Mouse (Mus musculus) T-helper 17 cell (primary cell): ENCODE data around the gene Gm26727.
"Not testable (repeated sequence)": the region's sequence is repeated elsewhere in the genome, so short reads cannot be mapped to it uniquely, and the experiment has no call there.

Experiments
- in situ Hi-C, 2 experiments: fragments of 300-600 bp; cut with MboI, MseI; formaldehyde crosslinking; loops; 1 replicate in 1 of 2; 2 replicates in 1 of 2; pipeline ENCODE4 v1.15.1; 2025; ENCODE audit warnings: high pct_unique_total_duplicates in 2 of 2

Gm26727 gene

DNA sequence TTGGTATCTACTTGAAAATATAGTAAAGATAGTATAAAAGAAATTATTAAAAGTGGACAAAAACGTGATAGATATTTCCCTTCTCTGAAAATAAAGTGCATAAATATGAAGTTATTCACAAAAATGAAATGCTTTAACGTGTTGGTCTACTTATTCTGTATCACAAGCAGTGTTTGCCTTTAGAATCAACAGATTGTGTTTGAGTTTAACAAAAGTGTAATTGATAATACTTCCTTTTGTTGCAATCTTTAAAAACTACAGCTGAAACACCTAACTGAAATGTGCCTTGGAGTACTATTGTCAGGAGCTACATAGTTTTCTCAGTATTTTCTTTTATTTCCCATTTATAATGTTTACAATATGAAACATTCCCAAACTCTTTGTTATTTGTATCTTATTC is at the start of gene Gm26727:
TSS of gene Gm26727 (minus strand) at position 101 of the 400 bp plus-strand sequence.
- in situ Hi-C loops: no loop called here

DNA sequence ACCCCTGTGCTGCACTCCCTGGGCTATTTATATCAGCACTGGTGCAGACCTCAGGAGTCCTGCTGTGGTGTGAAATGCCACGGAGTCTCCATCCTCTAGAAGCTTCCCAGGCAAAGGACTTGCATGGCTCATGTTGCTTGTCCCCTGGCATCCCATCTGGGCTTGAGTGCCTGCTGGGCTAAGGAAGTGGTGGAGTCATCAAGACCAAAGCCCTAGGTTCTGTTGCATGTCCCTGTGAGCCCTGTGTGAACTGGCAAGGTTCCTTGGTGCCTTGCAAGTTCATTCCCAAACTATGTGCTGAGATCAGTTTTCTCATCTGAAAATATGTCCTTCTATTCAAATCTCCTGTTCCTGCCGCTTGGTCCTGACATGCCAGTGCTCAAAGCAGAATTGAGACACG is 48.1 kb upstream of the Gm26727 start:
- in situ Hi-C loops: no loop called here

DNA sequence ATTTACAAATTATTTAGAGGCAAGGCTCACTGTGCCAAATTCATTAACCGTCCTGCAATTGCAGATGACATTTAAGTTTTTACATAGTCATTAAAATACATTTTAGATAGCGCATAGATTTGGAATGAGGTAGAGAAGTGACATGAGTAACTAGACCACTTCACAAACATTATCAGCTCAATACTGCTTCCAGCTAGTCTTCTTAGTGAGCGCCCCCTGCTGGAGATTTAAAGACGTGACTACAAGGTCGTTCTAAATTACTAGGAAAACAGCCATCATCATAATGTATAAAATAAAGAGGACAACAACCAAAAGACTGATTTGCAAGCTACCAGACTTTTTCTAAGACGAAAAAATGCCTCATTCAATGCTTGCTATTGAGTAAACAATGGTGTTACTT is 44.8 kb upstream of the Gm26727 start:
- in situ Hi-C loops: loop anchor here in 1 of 2 experiments (10.0 kb wide), 1 partner anchor 1573 kb away; no protein-coding TSS in a partner anchor

DNA sequence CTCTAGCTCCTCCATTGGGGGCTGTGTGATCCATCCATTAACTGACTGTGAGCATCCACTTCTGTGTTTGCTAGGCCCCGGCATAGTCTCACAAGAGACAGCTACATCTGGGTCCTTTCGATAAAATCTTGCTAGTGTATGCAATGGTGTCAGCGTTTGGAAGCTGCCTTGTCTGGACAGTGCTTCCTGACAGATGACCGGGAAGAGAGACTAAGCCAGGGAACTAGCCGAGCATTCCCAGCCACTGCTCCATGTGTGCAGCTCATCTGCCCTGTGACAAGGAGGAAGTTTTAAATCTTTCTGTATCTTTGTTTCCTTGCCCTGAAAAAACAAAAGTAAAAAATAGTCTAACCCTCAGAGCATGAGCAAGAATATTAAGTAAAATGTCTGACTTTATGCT is 37.0 kb upstream of the Gm26727 start:
- in situ Hi-C loops: loop anchor here in 1 of 2 experiments (10.0 kb wide), 1 partner anchor 1565 kb away; no protein-coding TSS in a partner anchor

DNA sequence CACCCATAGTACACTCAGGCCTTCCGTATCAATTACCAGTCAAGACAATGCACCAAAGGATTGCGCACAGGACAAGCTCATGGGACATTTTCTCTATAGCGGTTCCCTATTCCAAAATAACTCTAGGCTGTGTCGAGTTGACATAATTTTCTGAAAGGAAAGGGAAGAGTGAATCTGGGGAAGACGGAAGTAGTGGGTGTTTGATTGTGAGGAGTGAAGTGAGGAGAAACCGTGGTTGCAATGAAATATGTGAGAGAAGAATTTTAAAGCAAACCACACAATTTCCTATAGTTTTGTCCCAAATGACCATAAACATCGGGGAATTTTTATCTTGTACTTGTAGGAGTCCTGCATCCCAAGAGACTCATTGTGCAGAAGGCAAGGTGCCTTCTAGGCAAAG is 34.1 kb upstream of the Gm26727 start:
- in situ Hi-C loops: no loop called here

DNA sequence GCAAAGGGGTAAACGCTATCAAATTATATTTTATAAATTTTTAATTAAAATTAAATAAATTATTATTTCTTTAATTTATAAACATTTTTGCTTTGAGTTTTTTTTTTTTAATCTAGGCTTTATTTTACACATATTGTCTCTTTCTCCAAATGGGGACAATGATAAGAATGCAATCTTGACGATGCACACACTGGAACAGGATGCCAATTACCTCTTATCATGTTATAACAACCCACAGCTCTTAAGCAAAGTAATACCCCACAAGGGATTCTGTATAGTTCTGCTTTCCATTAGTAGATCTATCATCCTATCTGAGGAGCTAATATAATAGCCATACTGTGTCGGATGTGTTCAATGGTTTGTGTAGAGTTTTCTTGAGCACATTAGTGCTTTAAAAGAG is 27.9 kb upstream of the Gm26727 start:
- in situ Hi-C loops: no loop called here

DNA sequence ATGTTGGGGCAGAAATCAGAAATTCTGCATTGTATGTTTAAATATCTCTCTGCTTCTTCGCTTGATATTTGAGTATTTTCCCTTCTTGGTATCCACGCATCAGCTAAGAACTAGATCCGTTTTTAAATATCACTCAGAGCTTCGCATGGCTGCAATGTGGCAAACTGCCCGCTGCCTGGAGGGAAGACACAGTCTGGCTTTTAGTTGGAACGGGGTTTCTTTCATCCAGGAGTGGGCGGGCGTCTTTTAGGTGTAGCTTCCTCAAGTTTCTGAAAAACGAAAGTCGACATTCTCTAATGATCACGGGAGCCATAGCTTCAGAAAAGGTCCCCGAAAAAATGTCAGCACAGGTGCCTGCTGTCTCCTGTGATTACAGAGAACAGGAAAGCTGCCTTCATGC is 14.2 kb upstream of the Gm26727 start:
- in situ Hi-C loops: no loop called here

DNA sequence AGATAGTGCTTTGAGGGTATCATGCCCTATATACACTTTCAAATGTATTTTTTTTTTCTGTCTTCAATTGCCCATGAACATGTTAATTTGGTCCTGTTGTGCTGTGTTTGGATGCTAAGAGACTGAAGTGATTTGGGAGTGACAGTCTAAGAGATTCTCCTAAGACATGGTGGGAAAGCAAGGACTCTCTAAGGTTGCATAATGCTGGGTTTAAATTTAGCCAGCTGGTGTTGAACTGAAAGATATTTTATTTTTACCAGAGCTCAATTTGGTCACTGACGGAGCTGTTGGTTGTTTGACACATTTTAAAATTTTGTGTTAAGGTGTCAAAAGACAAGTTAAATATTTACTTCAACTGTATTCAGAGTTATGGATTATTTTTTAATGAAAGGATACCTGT is 13.8 kb upstream of the Gm26727 start:
- in situ Hi-C loops: no loop called here

DNA sequence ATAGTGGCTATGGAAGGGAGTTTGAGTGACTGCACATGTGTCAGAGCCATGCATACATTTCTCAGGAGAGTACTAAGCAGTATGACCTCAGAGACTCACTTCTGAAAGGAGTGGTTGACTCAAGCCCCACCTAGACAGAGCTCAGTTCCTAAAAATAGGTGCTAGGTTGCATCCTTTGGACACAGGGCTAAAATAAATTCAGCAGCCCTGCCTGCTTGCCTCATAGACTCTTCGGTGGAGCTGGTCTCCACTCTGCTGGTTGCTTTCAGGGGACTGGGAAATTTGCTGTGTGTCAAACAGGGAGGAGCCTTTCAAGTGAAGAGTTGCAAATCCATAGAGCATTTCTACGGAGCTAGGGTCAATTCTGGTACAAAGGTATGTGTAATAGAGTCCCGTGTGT is 12.8 kb upstream of the Gm26727 start, which contains the start of gene Xirp2:
TSS of gene Xirp2 (plus strand) at position 223 of the 400 bp plus-strand sequence.
- in situ Hi-C loops: no loop called here

DNA sequence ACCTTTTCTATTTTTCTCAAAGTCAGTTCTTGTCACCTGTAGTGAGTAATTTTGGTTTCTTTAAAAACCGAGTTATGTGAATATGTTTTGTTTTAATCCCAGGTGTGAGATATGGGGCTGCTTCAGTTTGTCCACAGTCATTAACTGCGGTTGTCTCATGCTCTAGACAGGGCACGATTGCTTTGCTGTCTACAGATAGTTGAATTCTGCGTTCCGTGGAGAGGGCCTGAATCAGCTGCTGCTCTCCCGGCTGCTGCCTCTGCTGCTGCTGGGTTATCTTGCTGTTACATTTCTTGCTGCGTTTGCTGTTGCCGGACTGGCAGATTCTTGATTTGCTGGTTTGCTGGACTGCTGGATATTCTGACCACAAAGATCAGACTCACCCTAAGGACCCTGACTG is 5.3 kb upstream of the Gm26727 start:
- in situ Hi-C loops: no loop called here

DNA sequence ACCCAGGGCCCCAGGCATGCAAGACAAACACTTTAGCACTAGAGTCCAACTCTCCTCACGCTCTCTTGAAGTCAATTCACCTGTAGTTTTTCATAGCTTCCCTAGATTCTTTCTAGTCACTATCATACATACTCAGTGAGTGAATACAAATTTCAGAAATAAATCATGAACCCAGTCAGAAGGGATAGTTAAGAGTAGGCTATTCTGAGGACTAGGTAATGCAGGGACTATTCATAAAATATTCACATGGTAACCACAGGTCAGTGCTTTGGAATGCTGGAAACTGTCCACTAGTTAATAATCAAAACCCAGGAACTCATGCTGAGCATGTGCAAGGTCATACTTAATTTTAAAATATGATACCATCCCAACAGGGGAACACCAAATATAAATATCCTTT is 10.2 kb downstream of the Gm26727 start:
- in situ Hi-C loops: no loop called here

DNA sequence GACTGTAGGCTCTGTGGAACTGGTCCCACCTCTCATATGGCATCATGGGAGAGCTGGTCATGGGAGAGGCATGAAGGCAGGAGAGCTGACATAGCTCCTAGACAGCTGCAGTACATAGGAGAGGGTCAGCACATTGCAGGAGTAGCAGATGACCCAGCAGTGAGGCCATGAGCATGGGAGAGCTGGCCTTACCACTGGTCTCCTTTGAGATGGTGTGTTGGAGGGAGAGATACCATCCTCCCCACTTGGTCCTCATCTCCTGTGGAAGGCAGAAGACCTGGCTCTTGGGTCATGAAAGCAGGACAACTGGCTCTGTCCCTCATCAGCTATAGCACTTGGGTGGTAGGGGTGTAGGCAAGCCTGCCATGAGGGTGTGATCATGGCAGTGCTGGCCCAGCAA is 12.1 kb downstream of the Gm26727 start:
- in situ Hi-C loops: no loop called here

DNA sequence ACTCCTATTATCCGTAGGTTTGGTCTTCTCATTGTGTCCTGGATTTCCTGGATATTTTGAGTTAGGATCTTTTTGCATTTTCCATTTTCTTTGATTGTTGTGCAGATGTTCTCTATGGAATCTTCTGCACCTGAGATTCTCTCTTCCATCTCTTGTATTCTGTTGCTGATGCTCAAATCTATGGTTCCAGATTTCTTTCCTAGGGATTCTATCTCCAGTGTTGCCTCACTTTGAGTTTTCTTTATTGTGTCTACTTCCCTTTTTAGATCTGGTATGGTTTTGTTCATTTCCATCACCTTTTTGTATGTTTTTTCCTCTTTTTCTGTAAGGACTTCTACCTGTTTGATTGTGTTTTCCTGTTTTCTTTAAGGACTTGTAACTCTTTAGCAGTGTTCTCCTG is 19.6 kb downstream of the Gm26727 start, which contains the start of gene Gm21830:
TSS of gene Gm21830 (plus strand) at position 301 of the 400 bp plus-strand sequence.
- in situ Hi-C loops: not testable (repeated sequence)
